Mouse (Mus musculus) heart, adult 10 weeks (tissue): Measurements from ENCODE around the gene Dnah11. TPM values are rescaled to one million over a fixed set of nuclear protein-coding genes. Genes with fewer than 3 reads are reported as not detected.

ENCODE experiments used
- polyA plus RNA-seq: library from polyadenylated mRNA; stranded (reverse); fragments of 350-450 nt; fragmentation: Illumina TruSeq; extraction: RNeasy Lipid Tissue Mini Kit (QIAGEN cat#74804); gene quantifications from one replicate; pipeline ENCODE4 v1.2.3, GENCODE M21; 2014; ENCODE audit warnings: low read depth, low replicate concordance

Dnah11 gene
- not detected for polyA plus RNA-seq

DNA sequence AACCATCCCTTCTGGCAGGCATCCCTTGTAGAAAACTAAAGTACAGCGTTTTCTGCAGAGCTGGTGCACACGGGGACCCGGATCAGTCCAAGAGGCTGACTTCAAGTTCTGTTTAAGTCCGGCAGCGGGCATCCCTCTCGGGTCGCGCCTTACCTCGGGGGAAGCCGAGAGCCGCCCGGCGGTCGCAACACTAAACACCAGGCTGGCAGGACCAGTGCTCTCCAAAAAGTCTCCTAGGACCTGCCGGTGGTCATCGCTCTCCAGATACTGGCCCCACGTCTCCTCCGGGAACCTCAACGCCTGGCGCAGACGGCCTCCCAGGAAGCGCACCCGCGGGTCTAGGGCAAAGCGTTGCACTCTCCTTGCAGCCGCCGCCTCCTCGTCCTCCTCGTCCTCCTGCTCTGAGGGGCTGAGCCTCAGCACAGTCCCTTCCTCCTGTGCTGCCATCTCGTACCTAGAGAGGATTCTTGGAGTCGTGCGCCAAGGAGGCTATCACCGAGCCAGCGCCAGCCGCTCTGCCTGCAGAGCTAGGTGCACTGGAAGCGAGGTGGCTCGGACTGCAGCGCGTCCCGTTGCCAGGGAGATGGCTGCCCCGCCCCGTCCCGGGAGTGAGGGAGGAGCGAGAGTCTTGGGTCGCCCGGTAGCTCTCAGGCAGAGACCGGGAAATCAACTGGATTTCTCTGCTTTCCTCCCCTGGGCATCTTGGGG, at the start of gene Dnah11:
TSS of gene Dnah11 (minus strand) at position 658 of the 708 bp plus-strand sequence.

Other genes starting within 250 kb of the Dnah11 start
- 7.3 TPM for gene Sp4, start 102.4 kb upstream of the Dnah11 start, polyA plus RNA-seq